Mouse (Mus musculus): ENCODE data around the gene Fli1. TPM values are rescaled to one million over a fixed set of nuclear protein-coding genes. Genes with fewer than 3 reads are reported as not detected.

Fli1 gene
- polyA plus RNA-seq, 1 experiment = 11.7 TPM

DNA sequence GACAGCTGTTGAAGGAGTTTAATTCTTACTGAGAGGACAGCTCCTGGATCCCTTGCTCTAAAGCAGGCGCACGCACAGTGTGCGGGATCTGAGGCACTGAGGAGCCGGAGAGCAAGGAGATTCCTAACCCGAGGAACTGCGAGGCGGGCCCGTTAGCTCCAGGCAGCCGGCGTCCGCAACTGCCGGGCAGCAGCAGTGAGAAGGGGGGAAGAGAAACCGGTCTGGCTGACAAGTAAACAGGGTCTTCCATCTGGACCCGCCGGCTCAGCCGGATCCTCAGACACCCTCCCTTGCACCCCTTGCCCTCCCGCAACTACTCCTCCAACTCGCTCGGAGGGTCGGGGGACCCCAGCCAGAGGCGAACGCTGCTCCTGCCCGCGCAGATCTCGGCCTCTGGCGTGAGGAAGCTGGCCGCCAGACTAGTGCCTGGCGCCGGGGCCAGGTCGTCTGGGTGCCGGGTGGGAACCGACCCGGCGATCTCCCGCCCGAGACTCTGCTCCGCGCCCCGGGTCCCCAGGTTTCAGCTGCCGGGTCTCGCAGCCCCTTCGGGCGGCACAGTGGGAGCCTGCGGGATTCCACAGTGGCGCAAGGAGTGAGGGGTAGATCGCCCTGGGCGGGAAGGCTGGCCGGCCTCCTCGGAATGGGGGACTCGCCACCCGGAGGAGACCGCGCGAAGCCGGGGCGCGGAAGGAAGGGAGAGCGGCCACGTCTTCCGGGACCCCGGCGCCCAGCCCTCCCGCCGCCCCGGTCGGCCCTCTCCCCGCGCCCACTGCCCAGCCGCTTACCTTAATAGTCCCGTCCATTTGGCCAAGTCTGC is 2.0 kb downstream of the Fli1 start:
- peak overlapping the region; percentile 100 for H3K27ac ChIP-seq (replicated peaks; ENCODE audit: low read depth, low read length)
- H3K4me3 ChIP-seq (ENCODE audit: insufficient read depth, low read depth, low read length) = peak overlapping the region; percentile 95
- peaks cover 6% of the 10 kb centered on the region; the same call in 1 of the 2 replicates for H3K4me1 ChIP-seq (ENCODE audit: control insufficient read depth, insufficient read depth, insufficient read length, low read length)

DNA sequence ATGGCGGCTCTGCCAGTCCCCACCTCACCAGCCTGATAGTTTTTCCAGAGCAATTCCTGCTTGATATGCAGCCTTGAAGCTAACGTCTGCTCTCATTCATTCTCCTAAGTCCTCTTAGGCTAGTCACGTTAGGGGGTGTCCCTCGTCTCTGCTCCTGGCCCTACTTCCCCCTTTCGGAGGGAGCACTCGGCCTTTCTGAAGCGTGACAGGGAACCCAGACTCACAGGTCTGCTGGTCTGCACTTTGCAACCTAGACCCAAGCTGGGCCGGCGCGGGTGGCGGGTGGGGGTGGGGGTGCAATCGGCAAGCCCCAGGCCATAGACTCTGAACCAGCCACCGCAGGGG is 2.6 kb downstream of the Fli1 start:
- Histone ChIP-seq H3K4me3 (ENCODE audit: insufficient read depth, low read depth, low read length) (peak overlapping the region; percentile 95), H3K4me1 (ENCODE audit: control insufficient read depth, insufficient read depth, insufficient read length, low read length) (peaks cover 2% of the 10 kb centered on the region; the same call in 1 of the 2 replicates), H3K27ac (replicated peaks; ENCODE audit: low read depth, low read length) (peak overlapping the region; percentile 100)

GRCm38 (mm10) chr9:32539321-32539761 is 3.3 kb downstream of the Fli1 start:
- Histone ChIP-seq H3K27ac (replicated peaks; ENCODE audit: low read depth, low read length) (peak overlapping the region; percentile 85), H3K4me1 (ENCODE audit: control insufficient read depth, insufficient read depth, insufficient read length, low read length) (peaks cover 6% of the 10 kb centered on the region), H3K4me3 (ENCODE audit: insufficient read depth, low read depth, low read length) (peak overlapping the region; percentile 66)

- Histone ChIP-seq H3K4me3 (ENCODE audit: insufficient read depth, low read depth, low read length) (peak overlapping the region; percentile 66), H3K4me1 (ENCODE audit: control insufficient read depth, insufficient read depth, insufficient read length, low read length) (peaks cover 10% of the 10 kb centered on the region; the same call in 1 of the 2 replicates), H3K27ac (replicated peaks; ENCODE audit: low read depth, low read length) (peak overlapping the region; percentile 79)
Observed at GRCm38 (mm10) chr9:32538124-32538523, 4.5 kb downstream of the Fli1 start.

DNA sequence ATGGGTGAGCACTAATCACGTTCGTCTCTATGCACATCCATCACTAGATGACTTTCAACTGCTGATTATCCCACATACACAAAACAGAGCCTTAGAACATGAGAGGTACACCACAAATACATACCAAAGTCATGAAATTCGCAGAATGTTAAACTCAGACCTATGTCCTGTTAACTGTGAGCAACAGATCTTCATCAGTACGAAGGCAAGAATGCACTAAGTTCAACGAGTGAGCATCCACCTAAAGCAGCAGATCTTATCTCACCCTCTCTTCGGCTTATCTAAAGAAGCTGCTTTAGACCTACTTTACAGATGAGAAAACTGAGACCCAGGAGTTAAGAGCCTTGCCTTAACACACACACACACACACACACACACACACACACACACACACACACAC is 5.0 kb downstream of the Fli1 start:
- peaks cover 10% of the 10 kb centered on the region; the same call in 1 of the 2 replicates for H3K4me1 ChIP-seq (ENCODE audit: control insufficient read depth, insufficient read depth, insufficient read length, low read length)
- H3K27ac ChIP-seq (replicated peaks; ENCODE audit: low read depth, low read length) = peak overlapping the region; percentile 79
- H3K4me3 ChIP-seq (ENCODE audit: insufficient read depth, low read depth, low read length) = peak overlapping the region; percentile 66

DNA sequence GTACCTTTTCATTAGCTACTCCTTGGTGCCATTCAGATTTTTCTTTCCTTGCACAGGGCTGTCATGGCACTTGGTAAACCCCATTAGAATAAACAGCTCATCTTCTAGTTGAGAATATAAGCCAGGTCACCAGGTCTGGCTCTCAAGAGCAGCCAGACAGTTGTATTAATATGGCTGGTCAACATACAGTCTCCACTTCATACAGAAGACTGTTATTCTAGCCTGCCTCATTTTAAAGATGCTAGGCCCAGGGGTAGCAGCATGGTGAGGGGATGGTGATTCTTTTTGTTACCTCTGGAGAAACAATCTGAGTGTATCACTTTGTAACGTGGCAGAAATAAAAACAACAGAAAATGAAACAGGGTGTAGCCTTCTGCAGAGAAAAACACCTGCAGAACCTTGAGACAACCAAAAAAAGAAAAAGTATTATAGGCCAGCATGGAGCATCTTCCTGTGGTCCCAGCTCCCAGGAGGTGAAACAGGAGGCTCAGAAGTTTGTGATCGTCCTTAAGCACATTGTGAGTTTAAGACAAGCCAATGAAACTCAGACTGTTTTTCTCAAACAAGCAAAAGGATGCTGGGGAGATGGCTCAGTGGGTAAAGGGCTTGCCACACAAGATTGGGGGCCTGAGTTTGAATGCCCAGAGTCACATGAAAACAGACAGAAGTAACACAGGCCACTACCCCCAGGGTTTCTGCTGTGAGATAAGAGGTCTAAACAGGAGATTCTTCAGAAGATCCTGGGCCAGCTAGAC is 7.3 kb downstream of the Fli1 start:
- peak overlapping the region; percentile 79 for H3K27ac ChIP-seq (replicated peaks; ENCODE audit: low read depth, low read length)
- peaks cover 10% of the 10 kb centered on the region for H3K4me1 ChIP-seq (ENCODE audit: control insufficient read depth, insufficient read depth, insufficient read length, low read length)
- H3K4me3 ChIP-seq (ENCODE audit: insufficient read depth, low read depth, low read length) = peak overlapping the region; percentile 12; the same call in 1 of the 2 replicates

- Histone ChIP-seq H3K4me3 (ENCODE audit: insufficient read depth, low read depth, low read length) (peak overlapping the region; percentile 37), H3K4me1 (ENCODE audit: control insufficient read depth, insufficient read depth, insufficient read length, low read length) (peaks cover 17% of the 10 kb centered on the region), H3K27ac (replicated peaks; ENCODE audit: low read depth, low read length) (peak overlapping the region; percentile 64)
Observed at GRCm38 (mm10) chr9:32534025-32534615, 8.5 kb downstream of the Fli1 start.

- H3K4me1 ChIP-seq (ENCODE audit: control insufficient read depth, insufficient read depth, insufficient read length, low read length) = peaks cover 28% of the 10 kb centered on the region
- H3K27ac ChIP-seq (replicated peaks; ENCODE audit: low read depth, low read length) = peak overlapping the region; percentile 75
- no peak overlapping the region for H3K4me3 ChIP-seq (ENCODE audit: insufficient read depth, low read depth, low read length)
Observed at GRCm38 (mm10) chr9:32531588-32531987, 11.1 kb downstream of the Fli1 start.

DNA sequence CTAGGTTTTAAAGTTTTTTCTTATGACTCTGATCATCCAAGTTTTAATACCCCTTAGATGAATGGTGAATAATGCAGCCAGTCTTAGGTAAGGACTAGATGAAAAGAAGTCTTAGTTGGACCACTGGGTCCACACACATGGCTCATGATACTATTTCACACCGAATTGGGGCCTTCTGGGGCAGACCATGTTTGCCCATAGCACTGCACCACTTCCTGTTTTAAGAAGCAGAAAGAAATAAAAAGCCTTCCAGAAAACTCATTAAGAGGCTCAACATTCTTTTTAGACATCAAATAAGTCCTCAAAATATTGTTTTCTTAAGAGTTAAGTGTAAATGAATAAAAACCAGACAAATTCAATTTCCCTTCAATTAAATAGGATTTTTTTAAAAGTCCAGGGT is 11.7 kb downstream of the Fli1 start:
- Histone ChIP-seq H3K4me3 (ENCODE audit: insufficient read depth, low read depth, low read length) (no peak overlapping the region), H3K4me1 (ENCODE audit: control insufficient read depth, insufficient read depth, insufficient read length, low read length) (peaks cover 28% of the 10 kb centered on the region), H3K27ac (replicated peaks; ENCODE audit: low read depth, low read length) (peak overlapping the region; percentile 75; the same call in 1 of the 2 replicates)

GRCm38 (mm10) chr9:32530188-32530587 is 12.5 kb downstream of the Fli1 start:
- Histone ChIP-seq H3K27ac (replicated peaks; ENCODE audit: low read depth, low read length) (peak overlapping the region; percentile 89), H3K4me1 (ENCODE audit: control insufficient read depth, insufficient read depth, insufficient read length, low read length) (peaks cover 31% of the 10 kb centered on the region), H3K4me3 (ENCODE audit: insufficient read depth, low read depth, low read length) (peak overlapping the region; percentile 22; the same call in 1 of the 2 replicates)

DNA sequence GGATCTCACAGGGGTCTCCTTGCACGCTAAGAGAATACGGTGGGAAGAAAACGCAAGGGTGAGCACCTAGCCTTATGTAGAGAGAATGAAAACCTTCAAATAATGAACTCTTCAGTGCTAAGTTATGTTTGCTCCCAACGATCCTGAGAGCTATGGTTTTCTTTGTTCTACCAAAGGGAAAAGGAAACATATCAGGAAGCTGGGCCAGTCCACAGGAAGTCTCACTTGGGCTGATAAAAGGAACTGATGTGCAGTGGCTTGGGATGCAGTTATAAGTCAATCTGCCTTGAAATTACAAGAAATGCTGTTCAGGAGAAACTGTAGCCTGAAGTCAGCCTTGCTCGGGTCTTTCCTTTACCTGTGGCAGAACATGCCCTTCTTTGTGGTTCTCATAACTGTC is 13.1 kb downstream of the Fli1 start:
- peak overlapping the region; percentile 22; the same call in 1 of the 2 replicates for H3K4me3 ChIP-seq (ENCODE audit: insufficient read depth, low read depth, low read length)
- peaks cover 28% of the 10 kb centered on the region for H3K4me1 ChIP-seq (ENCODE audit: control insufficient read depth, insufficient read depth, insufficient read length, low read length)
- H3K27ac ChIP-seq (replicated peaks; ENCODE audit: low read depth, low read length) = peak overlapping the region; percentile 91

GRCm38 (mm10) chr9:32527329-32527728 is 15.3 kb downstream of the Fli1 start:
- Histone ChIP-seq H3K4me3 (ENCODE audit: insufficient read depth, low read depth, low read length) (no peak overlapping the region), H3K4me1 (ENCODE audit: control insufficient read depth, insufficient read depth, insufficient read length, low read length) (peaks cover 29% of the 10 kb centered on the region), H3K27ac (replicated peaks; ENCODE audit: low read depth, low read length) (peak overlapping the region; percentile 85)

DNA sequence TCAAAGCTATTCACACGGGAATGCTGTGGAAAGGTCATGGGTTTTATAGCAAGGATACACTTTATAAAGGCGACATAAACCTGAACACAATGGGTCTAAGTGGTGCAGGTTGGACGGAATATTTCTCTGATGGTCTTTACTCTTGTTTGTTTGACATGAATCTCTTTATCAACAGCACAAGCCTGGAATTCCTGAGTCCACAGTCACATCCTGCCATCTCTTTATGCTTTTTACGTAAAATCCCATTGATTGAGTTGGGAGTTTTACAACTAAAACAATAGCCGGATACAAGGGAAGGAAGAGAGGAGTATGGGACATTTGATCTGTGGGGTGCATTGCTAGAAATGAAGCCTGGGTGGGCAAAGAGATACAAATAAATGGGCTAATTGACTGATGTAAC is 16.9 kb downstream of the Fli1 start:
- H3K4me1 ChIP-seq (ENCODE audit: control insufficient read depth, insufficient read depth, insufficient read length, low read length) = peaks cover 35% of the 10 kb centered on the region
- H3K4me3 ChIP-seq (ENCODE audit: insufficient read depth, low read depth, low read length) = no peak overlapping the region
- H3K27ac ChIP-seq (replicated peaks; ENCODE audit: low read depth, low read length) = peak overlapping the region; percentile 95

DNA sequence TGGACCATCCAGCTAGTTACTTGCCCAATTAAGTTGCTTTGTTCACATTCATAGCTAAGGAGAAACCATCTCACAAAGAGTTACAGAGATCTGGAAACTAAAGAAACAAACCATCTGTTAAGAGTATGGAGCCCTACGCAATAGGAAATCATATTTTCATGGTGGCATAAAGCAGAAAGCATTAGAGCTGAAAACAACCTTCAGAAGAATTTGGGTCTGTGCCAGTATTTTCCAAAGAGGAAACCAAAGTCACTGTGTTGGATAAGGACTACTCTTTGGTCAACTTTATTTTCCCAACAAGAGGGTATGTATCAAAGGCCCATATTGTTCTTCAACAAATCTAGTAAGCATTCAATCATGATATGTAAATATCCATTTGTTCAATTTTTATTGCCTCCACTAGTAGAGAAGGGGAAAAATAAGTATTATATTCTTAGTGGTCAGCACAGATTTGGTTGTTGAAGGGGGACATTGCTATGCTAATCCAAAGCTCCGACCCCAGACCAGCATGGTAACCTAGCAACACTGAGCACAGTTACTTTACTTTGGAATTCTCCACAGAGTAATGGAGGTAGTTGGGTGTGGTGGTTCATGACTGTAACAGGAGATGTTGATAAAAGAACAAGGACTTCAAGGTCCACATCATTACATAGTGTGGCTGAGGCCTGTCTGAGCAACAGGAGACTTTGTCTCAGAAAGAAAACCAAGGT is 20.0 kb downstream of the Fli1 start:
- no peak overlapping the region for H3K4me3 ChIP-seq (ENCODE audit: insufficient read depth, low read depth, low read length)
- H3K4me1 ChIP-seq (ENCODE audit: control insufficient read depth, insufficient read depth, insufficient read length, low read length) = peaks cover 36% of the 10 kb centered on the region
- peak overlapping the region; percentile 82 for H3K27ac ChIP-seq (replicated peaks; ENCODE audit: low read depth, low read length)
